Mouse (Mus musculus) ovary, postnatal 14 days (tissue): ENCODE data around the gene Dct.

ENCODE experiments used
- DNase-seq: peaks from one replicate; pipeline ENCODE4 v3.0.0; 2022; ENCODE audit warnings: low spot score

Dct gene

GRCm38 (mm10) chr14:118051975-118052630, at the start of gene Dct:
Gene Dct, minus strand, starts transcription at chr14:118052244.
- no peak for DNase-seq

- no peak for DNase-seq
Measured at GRCm38 (mm10) chr14:118101227-118101990, 49.4 kb upstream of the Dct start.

GRCm38 (mm10) chr14:118098265-118098664, 46.2 kb upstream of the Dct start:
- DNase-seq, result no peak

- no peak for DNase-seq
Measured at GRCm38 (mm10) chr14:118089806-118090392, 37.9 kb upstream of the Dct start.

GRCm38 (mm10) chr14:118089215-118089805, 37.3 kb upstream of the Dct start:
- peak; percentile 92 for DNase-seq

- no peak for DNase-seq
Measured at GRCm38 (mm10) chr14:118088437-118089207, 36.6 kb upstream of the Dct start.

GRCm38 (mm10) chr14:118086271-118087035, 34.4 kb upstream of the Dct start:
- no peak for DNase-seq

GRCm38 (mm10) chr14:118083851-118084250, 31.8 kb upstream of the Dct start:
- DNase-seq, result no peak

GRCm38 (mm10) chr14:118080606-118081005, 28.6 kb upstream of the Dct start:
- DNase-seq, result no peak

- no peak for DNase-seq
Measured at GRCm38 (mm10) chr14:118070100-118070499, 18.1 kb upstream of the Dct start.

GRCm38 (mm10) chr14:118069439-118070079, 17.5 kb upstream of the Dct start:
- DNase-seq, result no peak

- no peak for DNase-seq
Measured at GRCm38 (mm10) chr14:118061766-118062432, 9.9 kb upstream of the Dct start.

GRCm38 (mm10) chr14:118058581-118058886, 6.5 kb upstream of the Dct start:
- no peak for DNase-seq

- no peak for DNase-seq
Measured at GRCm38 (mm10) chr14:118057696-118058580, 5.9 kb upstream of the Dct start.

- DNase-seq, result no peak
Measured at GRCm38 (mm10) chr14:118052770-118053169, 726 bp upstream of the Dct start.

- DNase-seq, result no peak
Measured at GRCm38 (mm10) chr14:118051396-118051795, 648 bp downstream of the Dct start.

GRCm38 (mm10) chr14:118050990-118051389, 1.1 kb downstream of the Dct start:
- no peak for DNase-seq

GRCm38 (mm10) chr14:118050431-118050830, 1.6 kb downstream of the Dct start:
- no peak for DNase-seq

GRCm38 (mm10) chr14:118049648-118050238, 2.3 kb downstream of the Dct start:
- DNase-seq, result no peak
